Mouse (Mus musculus): Measurements from ENCODE around the gene Fam83e.
A peak's percentile ranks its signal among the peaks of the same experiment; 100 is the strongest.

The Fam83e gene

GRCm38 (mm10) chr7:45702316-45702715 is 18.7 kb upstream of the Fam83e start:
- no peak for DNase-seq (ENCODE audit: low spot score)

GRCm38 (mm10) chr7:45702809-45703520 is 18.0 kb upstream of the Fam83e start:
- no peak for DNase-seq (ENCODE audit: low spot score)

DNA sequence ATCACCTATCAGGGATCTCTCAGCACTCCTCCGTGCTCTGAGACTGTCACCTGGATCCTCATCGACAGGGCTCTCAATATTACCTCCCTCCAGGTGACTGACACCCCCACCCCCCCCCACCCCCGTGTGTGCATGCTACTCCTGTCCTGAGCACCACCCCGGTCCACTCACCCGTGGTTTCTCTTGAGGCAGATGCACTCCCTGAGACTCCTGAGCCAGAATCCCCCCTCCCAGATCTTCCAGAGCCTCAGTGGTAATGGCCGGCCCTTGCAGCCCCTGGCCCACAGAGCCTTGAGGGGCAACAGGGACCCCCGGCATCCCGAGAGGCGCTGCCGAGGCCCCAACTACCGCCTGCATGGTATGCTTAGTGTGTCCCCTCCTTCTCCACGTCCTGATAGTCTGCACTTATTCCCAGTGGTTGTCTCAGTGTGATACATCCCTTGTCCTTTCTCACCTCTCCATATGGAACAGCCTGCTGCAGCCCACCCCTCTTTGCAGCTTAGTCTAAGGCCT is 17.4 kb upstream of the Fam83e start:
- no peak for DNase-seq (ENCODE audit: low spot score)

- no peak for DNase-seq (ENCODE audit: low spot score)
Measured at GRCm38 (mm10) chr7:45704046-45704559, 16.9 kb upstream of the Fam83e start.

DNA sequence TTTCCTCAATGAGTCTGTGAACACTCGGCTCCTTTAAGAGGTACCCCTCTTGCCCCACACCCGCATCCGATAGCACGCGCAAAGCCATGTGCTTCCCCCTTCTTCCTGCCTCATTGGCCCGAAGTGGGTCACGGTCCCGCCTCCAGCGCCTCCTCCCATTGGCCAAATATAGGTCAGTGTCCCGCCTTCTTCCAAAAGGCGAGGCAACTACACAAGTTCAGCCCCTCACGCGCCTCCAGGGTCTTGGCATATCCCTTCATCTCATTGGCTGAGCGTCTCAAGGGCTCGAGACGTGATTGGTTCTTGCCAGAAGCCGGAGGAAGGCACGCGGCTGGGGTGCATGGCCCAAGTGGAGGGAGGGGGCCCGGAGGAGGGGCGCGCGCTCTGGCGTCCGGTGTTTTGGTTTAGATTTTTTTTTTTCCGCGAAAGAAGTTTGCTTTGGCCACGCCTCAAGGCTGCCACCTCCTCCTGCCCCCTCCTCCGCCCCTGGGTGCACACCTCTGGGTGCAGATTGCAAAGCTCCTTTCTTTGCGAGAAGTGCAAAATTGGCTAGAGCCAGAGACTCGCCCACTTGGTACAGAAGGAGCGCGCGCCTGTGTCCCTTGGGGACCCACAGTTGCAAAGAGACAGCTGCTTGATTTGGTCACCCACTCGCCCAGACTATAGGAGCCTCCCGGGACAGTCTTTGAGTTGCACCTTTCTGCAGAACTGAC is 16.1 kb upstream of the Fam83e start, which contains the start of gene Dbp:
Gene Dbp (plus strand): TSS at position 359 of the 713 bp plus-strand sequence.
- DNase-seq (ENCODE audit: low spot score): peak; percentile 90

DNA sequence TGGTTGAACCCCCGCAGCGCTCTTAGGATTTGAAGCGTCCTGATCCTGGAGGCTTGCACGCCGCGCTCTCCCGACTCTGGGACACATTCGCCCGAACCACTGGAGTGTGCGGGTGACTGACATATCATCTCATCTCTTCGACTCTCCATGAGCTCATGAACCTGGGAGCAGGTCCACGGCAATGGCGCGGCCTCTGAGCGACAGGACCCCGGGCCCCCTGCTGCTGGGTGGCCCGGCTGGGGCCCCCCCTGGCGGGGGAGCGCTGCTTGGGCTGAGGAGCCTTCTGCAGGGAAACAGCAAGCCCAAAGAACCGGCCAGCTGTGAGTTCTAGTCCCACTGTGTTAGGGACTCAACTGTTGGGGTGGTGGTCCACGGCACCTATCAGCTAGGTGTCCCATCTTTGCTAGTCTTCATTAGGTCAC is 15.6 kb upstream of the Fam83e start:
- no peak for DNase-seq (ENCODE audit: low spot score)

DNA sequence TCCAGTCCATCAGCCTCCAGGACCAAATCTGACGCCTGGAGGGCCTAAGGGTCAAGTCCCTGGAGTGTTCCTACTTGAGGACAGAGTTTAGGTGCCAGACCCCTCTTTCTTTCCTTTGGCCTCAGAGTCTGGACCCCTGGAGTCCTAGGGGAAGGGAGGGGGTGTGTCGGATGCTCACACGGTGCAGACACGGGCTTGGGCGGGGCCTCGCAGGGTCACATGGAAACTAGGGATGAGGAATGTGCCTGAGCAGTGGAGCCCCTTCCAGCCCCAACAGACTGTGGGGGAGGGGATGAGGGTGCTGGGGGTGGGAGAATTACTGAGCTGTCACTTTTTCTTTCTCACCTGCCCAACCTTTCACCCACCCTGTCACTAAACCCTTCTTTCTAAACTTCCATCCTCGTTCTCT is 15.1 kb upstream of the Fam83e start:
- DNase-seq (ENCODE audit: low spot score): no peak

DNA sequence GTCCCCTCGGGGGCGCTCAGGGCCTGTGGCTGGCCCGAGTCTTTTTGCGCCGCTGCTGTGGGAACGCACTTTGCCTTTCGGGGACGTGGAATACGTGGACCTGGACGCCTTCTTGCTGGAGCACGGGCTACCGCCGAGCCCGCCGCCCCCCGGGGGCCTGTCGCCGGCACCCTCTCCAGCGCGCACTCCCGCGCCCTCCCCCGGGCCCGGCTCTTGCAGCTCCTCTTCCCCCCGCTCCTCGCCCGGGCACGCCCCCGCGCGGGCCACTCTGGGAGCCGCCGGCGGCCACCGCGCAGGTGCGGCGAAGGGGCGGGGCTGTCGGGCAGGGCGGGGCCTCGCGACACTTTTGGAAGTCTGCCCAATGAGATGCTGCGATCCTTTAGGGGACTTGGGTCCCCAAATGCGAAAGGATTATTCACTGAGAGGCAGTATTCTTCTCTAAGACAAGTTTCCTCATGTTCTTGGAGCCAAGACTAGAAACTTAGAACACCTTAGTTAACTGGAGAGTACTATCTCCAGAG is 14.2 kb upstream of the Fam83e start:
- peak; percentile 81 for DNase-seq (ENCODE audit: low spot score)

- peak; percentile 92 for DNase-seq (ENCODE audit: low spot score)
Measured at GRCm38 (mm10) chr7:45707375-45707967, 13.5 kb upstream of the Fam83e start.

- no peak for DNase-seq (ENCODE audit: low spot score)
Measured at GRCm38 (mm10) chr7:45708221-45708761, 12.7 kb upstream of the Fam83e start.

DNA sequence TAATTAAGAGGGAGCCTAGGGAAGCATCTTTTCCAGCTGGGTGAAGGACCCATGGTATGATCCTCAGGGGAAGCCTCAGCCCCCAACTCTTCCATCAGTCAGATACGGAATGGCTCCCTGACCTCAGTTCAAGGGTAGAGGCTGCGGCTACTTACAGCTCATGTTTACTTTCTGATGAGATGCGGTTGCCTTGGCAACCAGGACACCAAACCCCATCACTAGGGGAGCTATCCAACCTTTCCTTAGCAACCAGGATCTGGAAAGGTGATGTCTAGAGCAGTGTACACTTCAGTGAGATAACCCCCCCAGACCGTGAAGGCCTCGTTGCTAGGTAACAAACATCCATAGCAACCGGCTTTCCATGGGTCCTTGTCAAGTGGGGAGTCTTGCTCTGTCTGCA is 12.0 kb upstream of the Fam83e start:
- DNase-seq (ENCODE audit: low spot score): no peak

- DNase-seq (ENCODE audit: low spot score): no peak
Measured at GRCm38 (mm10) chr7:45709677-45710355, 11.2 kb upstream of the Fam83e start.

DNA sequence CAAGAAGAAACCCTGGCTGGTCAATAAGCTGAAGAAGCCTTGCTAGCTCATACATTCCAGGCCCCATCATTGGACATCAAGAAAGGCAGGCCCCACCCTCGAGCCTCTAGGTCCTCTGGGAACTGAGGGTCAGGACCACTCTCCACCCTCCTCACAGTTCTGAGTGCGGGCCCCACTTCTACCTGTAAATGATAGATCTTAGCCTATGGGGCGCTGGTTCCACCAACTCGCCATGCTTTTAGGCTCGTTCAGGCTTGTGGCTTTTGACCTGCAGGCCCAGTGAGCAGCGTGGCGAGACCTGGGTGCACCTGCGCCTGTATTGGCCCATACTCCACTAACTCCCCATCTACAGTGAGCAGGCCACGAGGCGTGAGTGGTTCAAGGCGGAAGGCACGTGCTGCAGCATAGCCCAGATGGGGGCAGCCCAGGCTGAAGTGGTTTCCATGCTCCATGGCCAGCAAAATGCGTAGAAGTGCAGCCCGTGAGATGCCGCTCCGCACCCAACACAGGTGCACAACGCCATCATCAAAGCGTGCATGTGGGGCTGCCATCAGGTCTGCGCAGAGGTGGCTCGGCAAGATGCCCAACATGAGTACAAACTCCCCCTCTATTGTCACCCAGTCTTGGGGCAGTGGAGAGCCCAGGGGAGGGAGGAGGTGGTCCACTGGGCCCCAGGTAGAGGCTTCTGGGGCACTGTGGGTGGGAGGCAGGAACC is 10.4 kb upstream of the Fam83e start:
- DNase-seq (ENCODE audit: low spot score): no peak

DNA sequence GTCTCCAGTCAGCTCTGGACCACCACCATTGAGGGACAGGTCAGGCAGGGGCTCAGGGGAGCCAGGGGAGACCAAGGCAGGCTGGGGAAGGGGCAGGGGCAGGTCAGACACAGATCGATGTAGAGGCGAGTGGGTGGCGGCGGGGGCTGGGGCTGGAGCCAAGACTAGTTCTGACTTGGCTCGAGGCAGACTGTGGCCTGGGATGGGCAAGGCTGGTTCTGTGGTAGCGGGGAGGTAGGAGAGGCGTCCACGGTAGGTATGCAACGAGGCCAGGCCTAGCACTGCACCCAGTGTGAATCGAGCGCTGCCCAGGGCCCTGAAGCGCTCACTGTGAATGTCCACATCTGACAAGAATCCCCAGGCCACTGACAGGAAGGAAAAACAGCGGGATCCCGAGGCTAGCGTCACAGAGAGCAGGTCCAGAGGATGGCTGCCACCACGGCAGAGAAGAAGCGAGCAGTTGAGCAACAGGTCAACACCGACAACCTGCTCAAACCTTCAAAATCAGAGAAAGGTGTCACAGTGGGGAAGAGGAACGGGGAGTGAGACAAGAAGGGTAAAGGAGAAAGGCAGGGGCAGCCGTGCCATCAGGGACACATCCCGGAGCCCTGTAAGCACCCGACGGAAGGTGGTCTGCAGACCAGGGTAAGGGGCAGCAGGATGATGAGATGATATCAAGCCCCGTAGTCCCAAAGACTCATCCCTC is 9.5 kb upstream of the Fam83e start:
- no peak for DNase-seq (ENCODE audit: low spot score)

DNA sequence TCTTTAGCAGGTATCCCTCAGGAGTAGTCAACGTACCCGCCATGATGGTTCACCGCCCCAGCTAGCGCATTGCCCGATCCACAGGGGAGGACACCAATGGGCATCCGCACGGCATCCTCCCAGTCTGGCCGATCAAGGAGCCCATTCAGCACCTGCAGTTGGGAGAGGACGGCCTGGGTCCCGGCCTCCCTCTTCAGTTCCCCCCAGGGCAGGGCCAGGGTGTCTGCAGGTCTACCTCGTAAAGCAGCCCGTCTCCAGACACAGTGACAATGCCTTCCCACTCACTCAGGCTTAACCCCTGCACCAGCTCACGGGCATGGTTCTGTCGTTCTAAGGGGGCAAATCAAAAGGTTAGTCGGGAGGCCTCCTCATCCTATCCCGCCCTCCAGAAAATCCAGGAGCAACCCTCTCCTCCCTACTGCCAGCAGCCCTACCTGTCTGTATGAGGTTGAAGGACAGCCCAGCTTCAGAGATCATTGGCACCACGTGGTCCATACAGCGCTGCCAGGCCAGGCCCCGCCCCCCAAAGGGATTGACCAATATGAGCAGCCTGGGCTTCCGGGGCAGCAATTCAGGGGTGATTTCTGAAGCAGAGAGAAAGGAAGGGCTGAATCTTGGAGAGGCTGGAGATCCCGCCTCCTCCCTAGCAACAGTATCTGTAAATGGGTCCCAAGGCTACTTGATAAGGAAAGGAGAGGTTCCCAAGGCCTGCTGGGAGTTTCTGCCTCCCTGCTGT is 8.8 kb upstream of the Fam83e start:
- no peak for DNase-seq (ENCODE audit: low spot score)

DNA sequence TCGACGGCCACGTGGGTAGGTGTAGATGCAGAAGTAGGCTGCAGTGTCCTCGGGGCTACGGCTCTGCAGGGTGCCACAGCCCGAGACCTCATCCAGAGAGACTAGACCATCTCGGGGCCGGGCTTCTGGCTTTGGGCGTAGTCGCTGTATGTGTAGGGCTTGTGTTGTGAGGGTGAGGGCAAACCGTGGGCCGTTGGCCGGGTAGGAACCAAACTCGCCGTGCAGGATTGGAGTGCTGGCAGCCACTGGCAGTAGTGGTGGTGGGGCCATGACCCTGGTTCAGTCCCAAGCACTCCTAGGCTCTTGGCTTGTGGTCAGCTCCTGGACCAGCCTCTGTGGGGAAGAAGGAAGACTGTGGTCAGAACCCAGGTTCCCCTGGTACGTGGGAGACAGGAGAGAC is 7.6 kb upstream of the Fam83e start:
- DNase-seq (ENCODE audit: low spot score): no peak

DNA sequence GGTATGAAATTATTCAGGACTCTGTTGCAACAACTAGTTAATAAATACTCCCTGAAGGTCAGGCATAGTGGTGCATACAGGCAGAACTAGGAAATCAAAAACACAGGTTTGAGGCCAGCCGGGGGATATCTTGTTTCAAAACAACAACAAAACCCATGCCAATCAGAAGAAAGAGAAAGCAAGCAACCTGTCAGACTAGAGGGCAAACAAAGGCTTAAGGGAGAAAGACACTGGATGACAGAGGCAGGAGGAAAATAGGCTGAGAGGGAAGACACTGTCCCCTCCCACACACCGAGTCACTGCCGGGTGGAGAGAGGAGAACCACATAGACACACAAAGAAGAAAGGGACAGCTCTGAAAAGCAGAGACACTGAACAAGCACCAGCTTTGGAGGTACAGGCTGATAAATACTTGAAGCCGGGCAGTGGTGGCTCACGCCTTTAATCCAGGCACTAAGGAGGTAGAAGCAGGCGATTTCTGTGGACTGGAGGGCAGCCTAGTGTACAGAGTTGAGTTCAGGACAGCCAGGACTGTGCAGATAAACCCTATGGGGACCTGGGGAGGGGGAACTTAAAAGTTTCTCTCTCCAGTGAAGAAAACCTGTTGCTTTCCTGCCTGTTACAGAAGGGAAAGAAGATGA is 7.0 kb upstream of the Fam83e start:
- DNase-seq (ENCODE audit: low spot score): no peak

DNA sequence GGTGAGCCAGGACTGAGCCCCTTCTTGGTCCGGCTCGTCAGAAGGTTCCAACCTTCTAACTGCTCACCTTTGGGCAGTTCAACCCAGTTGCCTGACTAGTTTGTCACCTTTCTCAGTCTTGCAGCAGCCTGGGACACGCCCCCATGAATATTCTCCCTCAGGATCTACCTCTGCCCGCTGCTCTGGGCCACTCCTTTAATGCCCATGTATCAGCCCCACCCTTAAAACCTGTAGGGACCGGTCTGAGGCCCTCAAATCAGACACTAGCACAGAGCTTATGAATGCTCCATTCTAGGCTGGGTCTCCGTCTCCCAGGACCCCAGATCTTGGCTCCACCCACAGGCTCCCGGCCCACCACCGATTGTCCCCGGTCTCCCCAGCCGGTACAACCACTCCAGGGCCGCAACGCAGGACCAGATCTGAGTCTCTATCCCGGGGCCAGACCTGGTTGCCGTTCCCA is 6.4 kb upstream of the Fam83e start:
- no peak for DNase-seq (ENCODE audit: low spot score)

Data from ovary, postnatal 10 days (tissue).